Mouse (Mus musculus): ENCODE results near the gene Psg16. TPM values are rescaled to one million over a fixed set of nuclear protein-coding genes. Genes with fewer than 3 reads are reported as not detected.

Gene Psg16
- polyA plus RNA-seq, 2 experiments = 0.23 to 0.33 TPM

DNA sequence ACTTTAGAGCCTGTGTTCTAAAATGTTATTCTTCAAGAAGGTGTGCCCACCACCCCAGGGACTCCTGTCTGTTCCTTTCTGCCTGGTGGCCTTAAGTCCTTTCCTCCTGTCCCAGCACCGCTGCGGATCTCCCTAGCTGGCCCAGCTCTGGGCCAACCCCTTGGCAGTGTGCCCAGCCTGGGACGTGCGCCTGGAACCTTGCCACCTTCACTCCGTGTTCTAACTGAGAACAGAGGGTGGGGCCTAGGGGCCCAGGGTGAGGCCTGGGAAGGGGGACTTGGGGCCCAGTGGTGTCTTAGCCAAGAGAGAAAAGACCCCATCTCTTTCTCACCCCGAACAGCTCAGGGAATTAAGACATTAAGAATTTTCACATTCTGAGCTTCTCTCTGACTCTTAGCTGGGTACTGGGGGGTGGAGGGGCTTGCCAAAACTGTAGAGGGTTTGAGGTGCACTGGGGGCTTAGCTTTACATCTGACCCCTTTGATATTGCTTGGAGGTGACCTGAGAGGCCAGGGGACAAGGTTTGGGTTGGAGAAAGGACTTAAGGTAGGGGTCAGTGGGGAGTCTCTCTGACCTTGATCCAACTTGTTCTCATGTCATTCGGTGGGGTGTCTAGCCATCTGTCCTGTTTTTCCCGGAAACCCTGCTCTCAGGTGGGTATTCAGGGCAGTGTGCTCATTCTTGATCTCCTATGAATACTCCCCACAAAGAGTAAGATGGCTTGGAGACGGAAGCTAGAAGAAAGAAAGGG, 13.6 kb upstream of the Psg16 start:
- Histone ChIP-seq H3K36me3 (ENCODE audit: control insufficient read depth, insufficient read depth, low read length) (peaks cover under 1% of the 10 kb centered on the region; the same call in 1 of the 2 replicates), H3K27ac (replicated peaks; ENCODE audit: low read depth, low read length) (peak overlapping the region; percentile 89), H3K27me3 (ENCODE audit: control insufficient read depth, insufficient read depth, low read length) (no peaks in the 10 kb centered on the region), H3K4me1 (ENCODE audit: control insufficient read depth, insufficient read depth, low read length) (peaks cover 66% of the 10 kb centered on the region), H3K9ac (ENCODE audit: low read depth, low read length, severe bottlenecking) (peak overlapping the region; percentile 17; the same call in 1 of the 2 replicates), H3K4me3 (replicated peaks; ENCODE audit: low read length) (peak overlapping the region; percentile 63), H3K4me2 (replicated peaks; ENCODE audit: low read depth, low read length, severe bottlenecking) (peak overlapping the region; percentile 77), H3K9me3 (ENCODE audit: control insufficient read depth, low read length) (no peaks in the 10 kb centered on the region)
- WGBS = 28% methylated on average over 9 of the region's 9 CpGs
- ATAC-seq (ENCODE audit: low FRiP score, low read depth) = 0 out of 2 replicates have a peak, but pooled peaks have one; percentile 25
- peak; percentile 90 for DNase-seq (ENCODE audit: low spot score)
- TF ChIP-seq POLR2A (IDR thresholded peaks at IDR 0.05; ENCODE audit: borderline replicate concordance, extremely low read depth, insufficient read depth, insufficient read length) = no peak

DNA sequence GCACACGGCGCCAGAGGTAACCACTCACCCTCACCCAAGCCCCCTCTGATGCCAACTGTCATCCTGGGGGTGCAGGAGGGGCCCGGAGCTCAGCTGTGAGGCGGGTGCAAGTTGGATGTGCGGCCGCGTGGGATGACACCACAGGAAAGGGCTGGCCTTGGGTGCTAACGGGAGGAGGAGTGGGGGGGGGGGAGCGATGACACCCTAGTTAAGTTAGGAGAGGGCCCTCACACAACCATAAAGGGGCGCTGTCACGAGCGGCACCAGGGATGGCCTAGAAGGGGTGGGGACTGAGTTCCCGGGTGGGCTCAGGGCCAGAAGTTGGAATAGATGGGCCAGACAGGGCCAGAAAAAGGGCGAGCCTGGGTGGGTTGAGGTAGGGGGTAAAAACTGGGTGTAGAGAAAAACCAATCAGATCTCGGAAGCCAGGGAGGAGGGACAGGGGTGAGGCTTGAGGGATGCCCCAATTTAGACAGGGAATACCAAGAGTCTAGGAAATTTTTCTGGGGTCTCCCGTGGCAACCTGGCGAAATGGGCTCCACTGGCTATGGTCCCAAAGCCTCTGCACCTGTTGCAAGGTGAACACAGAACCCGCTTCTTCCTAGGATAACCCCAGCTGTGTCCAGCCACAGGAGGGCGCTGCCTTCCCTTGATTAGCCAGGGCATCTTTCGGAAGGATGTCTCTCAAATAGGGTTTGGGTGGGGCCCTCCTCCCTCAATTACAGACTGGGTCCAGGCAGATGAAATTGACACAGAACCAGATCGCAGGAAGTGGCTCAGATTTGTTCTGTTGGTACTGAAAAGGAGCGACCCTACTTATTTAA, 12.8 kb upstream of the Psg16 start:
- Histone ChIP-seq H3K9ac (ENCODE audit: low read depth, low read length, severe bottlenecking) (peak overlapping the region; percentile 66), H3K27ac (replicated peaks; ENCODE audit: low read depth, low read length) (peak overlapping the region; percentile 89), H3K4me2 (replicated peaks; ENCODE audit: low read depth, low read length, severe bottlenecking) (peak overlapping the region; percentile 77), H3K27me3 (ENCODE audit: control insufficient read depth, insufficient read depth, low read length) (no peaks in the 10 kb centered on the region), H3K4me3 (replicated peaks; ENCODE audit: low read length) (peak overlapping the region; percentile 63), H3K9me3 (ENCODE audit: control insufficient read depth, low read length) (no peaks in the 10 kb centered on the region), H3K4me1 (ENCODE audit: control insufficient read depth, insufficient read depth, low read length) (peaks cover 61% of the 10 kb centered on the region), H3K36me3 (ENCODE audit: control insufficient read depth, insufficient read depth, low read length) (no peaks in the 10 kb centered on the region)
- TF ChIP-seq POLR2A (IDR thresholded peaks at IDR 0.05; ENCODE audit: borderline replicate concordance, extremely low read depth, insufficient read depth, insufficient read length) = no peak
- ATAC-seq (ENCODE audit: low FRiP score, low read depth) = no peak
- no peak for DNase-seq (ENCODE audit: low spot score)
- WGBS = 79% methylated on average over 21 of the region's 22 CpGs

DNA sequence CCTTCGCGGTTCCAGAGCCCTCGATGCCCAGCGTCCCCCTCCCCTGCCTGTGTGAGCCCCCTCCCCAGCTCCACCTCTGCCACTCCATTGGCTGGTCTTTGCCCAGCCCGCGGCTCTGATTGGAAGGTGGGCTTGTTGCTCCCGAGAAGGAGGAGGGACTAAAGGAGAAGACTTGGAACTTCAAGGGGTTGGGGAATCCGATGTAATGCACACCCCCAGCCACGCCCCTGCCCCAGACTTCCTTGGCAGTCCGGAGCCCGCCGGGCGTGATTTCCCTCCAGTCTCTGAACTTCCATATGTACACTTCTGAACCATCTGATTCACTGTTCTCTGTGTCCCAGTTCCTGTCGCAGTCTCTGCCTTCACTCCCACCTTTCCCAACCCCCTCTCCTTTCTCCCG, 11.5 kb upstream of the Psg16 start, which contains the start of gene Hif3a:
Gene Hif3a, minus strand, starts transcription at position 39 of the 400 bp plus-strand sequence.
- peaks cover 47% of the 10 kb centered on the region for H3K4me1 ChIP-seq (ENCODE audit: control insufficient read depth, insufficient read depth, low read length)
- peak within 1 kb of the TSS; percentile 66 for H3K9ac ChIP-seq (ENCODE audit: low read depth, low read length, severe bottlenecking)
- no peak for TF ChIP-seq POLR2A (IDR thresholded peaks at IDR 0.05; ENCODE audit: borderline replicate concordance, extremely low read depth, insufficient read depth, insufficient read length)
- H3K36me3 ChIP-seq (ENCODE audit: control insufficient read depth, insufficient read depth, low read length) = no peaks in the 10 kb centered on the region
- peak within 1 kb of the TSS; percentile 77 for H3K4me2 ChIP-seq (replicated peaks; ENCODE audit: low read depth, low read length, severe bottlenecking)
- DNase-seq (ENCODE audit: low spot score) = peak; percentile 95
- no peaks in the 10 kb centered on the region for H3K9me3 ChIP-seq (ENCODE audit: control insufficient read depth, low read length)
- H3K4me3 ChIP-seq (replicated peaks; ENCODE audit: low read length) = peak within 1 kb of the TSS; percentile 63
- no peaks in the 10 kb centered on the region for H3K27me3 ChIP-seq (ENCODE audit: control insufficient read depth, insufficient read depth, low read length)
- WGBS = under 1% methylated on average over 14 of the region's 15 CpGs
- peak; percentile 87 for ATAC-seq (ENCODE audit: low FRiP score, low read depth)
- peak within 1 kb of the TSS; percentile 27 for H3K27ac ChIP-seq (replicated peaks; ENCODE audit: low read depth, low read length)

GRCm38 (mm10) chr7:17062845-17063244, 11.0 kb upstream of the Psg16 start:
- Histone ChIP-seq H3K9ac (ENCODE audit: low read depth, low read length, severe bottlenecking) (peak overlapping the region; percentile 40), H3K4me3 (replicated peaks; ENCODE audit: low read length) (peak overlapping the region; percentile 63), H3K9me3 (ENCODE audit: control insufficient read depth, low read length) (no peaks in the 10 kb centered on the region), H3K27ac (replicated peaks; ENCODE audit: low read depth, low read length) (no peak overlapping the region), H3K27me3 (ENCODE audit: control insufficient read depth, insufficient read depth, low read length) (no peaks in the 10 kb centered on the region), H3K36me3 (ENCODE audit: control insufficient read depth, insufficient read depth, low read length) (no peaks in the 10 kb centered on the region), H3K4me2 (replicated peaks; ENCODE audit: low read depth, low read length, severe bottlenecking) (peak overlapping the region; percentile 77), H3K4me1 (ENCODE audit: control insufficient read depth, insufficient read depth, low read length) (peaks cover 43% of the 10 kb centered on the region)
- ATAC-seq (ENCODE audit: low FRiP score, low read depth) (no peak; the same call in 1 of the 2 replicates), DNase-seq (ENCODE audit: low spot score) (no peak)
- WGBS = 15% methylated on average over 11 of the region's 11 CpGs
- TF ChIP-seq POLR2A (IDR thresholded peaks at IDR 0.05; ENCODE audit: borderline replicate concordance, extremely low read depth, insufficient read depth, insufficient read length) = no peak

DNA sequence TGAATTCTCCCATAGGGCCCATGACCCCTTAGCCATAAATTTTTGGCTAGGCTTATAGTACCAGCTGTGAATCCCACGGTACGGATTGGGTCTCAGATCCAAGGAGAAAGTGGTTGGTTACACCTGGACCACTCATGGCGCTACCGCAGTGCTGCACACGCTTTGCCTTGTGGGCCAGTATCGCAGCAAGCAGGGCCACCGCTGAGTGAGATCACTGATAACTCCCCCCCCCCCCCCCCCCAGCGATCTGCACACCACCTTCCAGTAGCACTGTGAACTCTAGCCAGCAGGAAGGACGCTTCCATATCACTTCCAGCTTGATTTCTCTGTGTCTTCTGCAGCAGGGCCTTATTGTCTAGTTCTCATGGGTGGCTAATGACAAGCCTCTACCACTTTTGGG, 8.2 kb upstream of the Psg16 start:
- no peak for TF ChIP-seq POLR2A (IDR thresholded peaks at IDR 0.05; ENCODE audit: borderline replicate concordance, extremely low read depth, insufficient read depth, insufficient read length)
- Histone ChIP-seq H3K9me3 (ENCODE audit: control insufficient read depth, low read length) (no peaks in the 10 kb centered on the region), H3K4me2 (replicated peaks; ENCODE audit: low read depth, low read length, severe bottlenecking) (no peak overlapping the region), H3K9ac (ENCODE audit: low read depth, low read length, severe bottlenecking) (no peak overlapping the region), H3K27ac (replicated peaks; ENCODE audit: low read depth, low read length) (no peak overlapping the region), H3K4me1 (ENCODE audit: control insufficient read depth, insufficient read depth, low read length) (peaks cover 17% of the 10 kb centered on the region), H3K36me3 (ENCODE audit: control insufficient read depth, insufficient read depth, low read length) (no peaks in the 10 kb centered on the region), H3K4me3 (replicated peaks; ENCODE audit: low read length) (no peak overlapping the region), H3K27me3 (ENCODE audit: control insufficient read depth, insufficient read depth, low read length) (no peaks in the 10 kb centered on the region)
- DNase-seq (ENCODE audit: low spot score) = no peak
- WGBS = 75% methylated on average over 8 of the region's 9 CpGs
- ATAC-seq (ENCODE audit: low FRiP score, low read depth) = no peak
